Mouse (Mus musculus): ENCODE data around the gene Prl2c5. TPM values are rescaled to one million over a fixed set of nuclear protein-coding genes. Genes with fewer than 3 reads are reported as not detected.
A peak's percentile ranks its signal among the peaks of the same experiment; 100 is the strongest.
"Not testable (repeated sequence)": the region's sequence is repeated elsewhere in the genome, so short reads cannot be mapped to it uniquely, and the experiment has no call there.

The Prl2c5 gene
- polyA plus RNA-seq (2012; rRNA removed), result not detected in 2 replicates

DNA sequence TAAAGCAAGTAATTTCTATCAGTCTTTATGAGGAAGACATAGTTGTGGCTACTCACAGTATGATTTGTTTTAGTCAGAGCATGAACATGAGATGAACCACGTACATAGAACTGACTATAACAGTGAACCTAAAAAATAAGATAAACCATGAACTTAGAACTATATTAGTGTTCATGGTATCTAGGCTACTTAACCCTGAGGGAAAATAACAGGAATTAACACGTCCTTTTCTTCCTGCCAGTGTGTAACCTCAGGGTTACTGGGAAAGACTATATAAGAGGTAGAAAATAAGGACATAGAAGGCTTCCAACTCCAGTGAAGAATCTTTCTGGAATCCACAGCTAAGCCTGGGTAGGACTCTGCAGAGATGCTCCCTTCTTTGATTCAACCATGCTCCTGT, at the start of gene Prl2c5:
Gene Prl2c5, plus strand, starts transcription at position 301 of the 400 bp plus-strand sequence.
- not testable (repeated sequence) for H3K4me1 ChIP-seq (replicated peaks; ENCODE audit: control insufficient read depth, insufficient read depth, low read length); H3K27ac ChIP-seq (ENCODE audit: control insufficient read depth, insufficient read depth, low read length); H3K4me3 ChIP-seq (ENCODE audit: control insufficient read depth, insufficient read depth, low read length); DNase-seq; H3K36me3 ChIP-seq (ENCODE audit: control insufficient read depth, insufficient read depth, low read length); H3K27me3 ChIP-seq (ENCODE audit: control insufficient read depth, insufficient read depth, low read length)
- 63% methylated on average over 2 of the region's 2 CpGs for WGBS

DNA sequence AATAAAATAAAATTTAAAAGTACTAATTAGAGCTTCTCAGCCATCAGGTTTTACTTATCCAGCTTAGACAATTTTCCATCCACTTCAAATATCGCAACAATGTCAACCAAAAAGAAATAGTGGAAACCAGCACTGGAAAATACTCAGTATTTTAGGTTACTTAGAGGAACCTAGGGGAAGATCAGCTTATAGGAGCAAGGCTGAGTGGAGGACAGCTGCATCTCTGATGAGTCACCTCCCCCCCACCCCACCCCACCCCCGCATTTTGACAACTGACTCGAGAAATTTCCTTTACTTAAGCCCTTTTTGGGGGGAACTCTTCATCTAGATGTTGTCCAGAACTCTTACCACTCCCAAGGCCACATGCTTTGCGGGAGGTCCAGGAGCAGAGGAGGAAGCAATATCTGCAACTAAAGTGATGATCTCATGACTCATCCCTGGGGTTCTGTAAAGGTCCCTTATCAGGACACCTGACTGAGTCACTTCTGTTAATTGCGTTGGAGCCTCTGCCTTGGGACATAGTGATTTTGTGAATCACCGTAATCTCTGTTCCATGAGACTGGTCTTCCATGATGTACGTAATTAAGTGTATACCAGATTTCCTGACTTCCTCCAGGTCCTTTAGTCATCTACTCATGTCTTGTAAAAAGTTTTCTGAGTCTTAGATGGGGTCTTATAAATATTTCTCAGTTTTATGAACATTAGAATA, 19.6 kb upstream of the Prl2c5 start:
- 69% methylated on average over 5 of the region's 7 CpGs for WGBS
- not testable (repeated sequence) for DNase-seq; H3K27ac ChIP-seq (ENCODE audit: control insufficient read depth, insufficient read depth, low read length); H3K27me3 ChIP-seq (ENCODE audit: control insufficient read depth, insufficient read depth, low read length); H3K36me3 ChIP-seq (ENCODE audit: control insufficient read depth, insufficient read depth, low read length); H3K4me1 ChIP-seq (replicated peaks; ENCODE audit: control insufficient read depth, insufficient read depth, low read length); H3K4me3 ChIP-seq (ENCODE audit: control insufficient read depth, insufficient read depth, low read length)

- not testable (repeated sequence) for H3K4me3 ChIP-seq (ENCODE audit: control insufficient read depth, insufficient read depth, low read length); H3K4me1 ChIP-seq (replicated peaks; ENCODE audit: control insufficient read depth, insufficient read depth, low read length); DNase-seq; H3K27ac ChIP-seq (ENCODE audit: control insufficient read depth, insufficient read depth, low read length); H3K36me3 ChIP-seq (ENCODE audit: control insufficient read depth, insufficient read depth, low read length); H3K27me3 ChIP-seq (ENCODE audit: control insufficient read depth, insufficient read depth, low read length)
- WGBS, result 86% methylated on average over 2 of the region's 2 CpGs
Observed at GRCm38 (mm10) chr13:13168631-13169030, 13.9 kb upstream of the Prl2c5 start.

DNA sequence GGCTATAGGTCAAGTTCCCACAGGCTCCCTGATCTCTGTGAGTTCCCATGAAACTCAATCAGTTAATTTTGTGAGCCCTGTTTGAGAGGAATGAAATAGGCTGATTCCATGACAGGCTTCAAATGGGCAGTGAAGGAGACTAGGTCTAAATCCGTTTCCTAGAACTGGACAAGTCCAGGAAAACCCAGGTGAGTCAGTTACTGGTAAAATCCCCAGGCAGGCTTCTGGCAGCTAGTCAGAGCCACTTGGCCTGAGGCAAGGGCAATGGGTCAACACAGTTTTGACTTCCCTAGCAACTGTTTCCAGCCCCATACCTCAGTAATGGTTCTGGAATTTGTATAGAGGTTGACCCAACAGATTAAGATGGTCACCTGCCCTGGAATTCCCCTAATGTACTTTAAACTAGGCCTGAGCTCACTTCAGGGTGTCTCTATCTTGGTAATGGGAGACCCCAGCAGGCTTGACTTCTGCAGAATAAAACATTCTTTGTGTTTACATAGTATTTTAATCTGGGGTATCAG, 8.8 kb upstream of the Prl2c5 start:
- H3K4me1 ChIP-seq (replicated peaks; ENCODE audit: control insufficient read depth, insufficient read depth, low read length); H3K27me3 ChIP-seq (ENCODE audit: control insufficient read depth, insufficient read depth, low read length); H3K36me3 ChIP-seq (ENCODE audit: control insufficient read depth, insufficient read depth, low read length); H3K27ac ChIP-seq (ENCODE audit: control insufficient read depth, insufficient read depth, low read length); H3K4me3 ChIP-seq (ENCODE audit: control insufficient read depth, insufficient read depth, low read length); DNase-seq: not testable (repeated sequence)
- WGBS, result 60% methylated on average over 1 of the region's 1 CpGs

- H3K4me3 ChIP-seq (ENCODE audit: control insufficient read depth, insufficient read depth, low read length); H3K36me3 ChIP-seq (ENCODE audit: control insufficient read depth, insufficient read depth, low read length); H3K27ac ChIP-seq (ENCODE audit: control insufficient read depth, insufficient read depth, low read length); H3K27me3 ChIP-seq (ENCODE audit: control insufficient read depth, insufficient read depth, low read length); H3K4me1 ChIP-seq (replicated peaks; ENCODE audit: control insufficient read depth, insufficient read depth, low read length); DNase-seq: not testable (repeated sequence)
- WGBS, result 60% methylated on average over 2 of the region's 2 CpGs
Observed at GRCm38 (mm10) chr13:13175736-13176135, 6.8 kb upstream of the Prl2c5 start.

GRCm38 (mm10) chr13:13211168-13211567, 28.7 kb downstream of the Prl2c5 start:
- H3K36me3 ChIP-seq (ENCODE audit: control insufficient read depth, insufficient read depth, low read length); H3K27me3 ChIP-seq (ENCODE audit: control insufficient read depth, insufficient read depth, low read length); H3K4me1 ChIP-seq (replicated peaks; ENCODE audit: control insufficient read depth, insufficient read depth, low read length); DNase-seq; H3K4me3 ChIP-seq (ENCODE audit: control insufficient read depth, insufficient read depth, low read length); H3K27ac ChIP-seq (ENCODE audit: control insufficient read depth, insufficient read depth, low read length): not testable (repeated sequence)

GRCm38 (mm10) chr13:13216363-13216762, 33.8 kb downstream of the Prl2c5 start:
- not testable (repeated sequence) for H3K27me3 ChIP-seq (ENCODE audit: control insufficient read depth, insufficient read depth, low read length); H3K27ac ChIP-seq (ENCODE audit: control insufficient read depth, insufficient read depth, low read length); DNase-seq; H3K4me3 ChIP-seq (ENCODE audit: control insufficient read depth, insufficient read depth, low read length); H3K36me3 ChIP-seq (ENCODE audit: control insufficient read depth, insufficient read depth, low read length); H3K4me1 ChIP-seq (replicated peaks; ENCODE audit: control insufficient read depth, insufficient read depth, low read length)
- 81% methylated on average over 2 of the region's 2 CpGs for WGBS

DNA sequence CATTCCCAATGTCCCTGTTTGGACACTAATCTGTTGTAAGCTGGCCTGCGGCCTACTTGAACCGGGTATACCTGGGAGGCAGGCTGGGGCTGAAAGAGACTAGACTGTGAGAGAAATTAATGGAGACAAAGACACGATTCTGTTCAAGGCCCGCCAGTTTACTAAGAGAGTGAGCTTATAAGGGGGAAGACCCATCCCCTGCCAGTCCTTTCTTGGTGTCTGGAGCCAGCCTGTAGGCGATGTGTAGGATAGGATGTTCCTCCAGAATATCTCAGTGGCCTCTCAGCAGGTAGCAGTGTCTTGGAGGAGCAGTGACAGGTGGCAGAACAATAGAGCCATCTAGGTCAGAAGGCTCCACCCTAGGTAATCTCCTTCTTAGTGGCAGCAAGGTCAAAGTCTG, 37.7 kb downstream of the Prl2c5 start:
- H3K36me3 ChIP-seq (ENCODE audit: control insufficient read depth, insufficient read depth, low read length); H3K27me3 ChIP-seq (ENCODE audit: control insufficient read depth, insufficient read depth, low read length); H3K27ac ChIP-seq (ENCODE audit: control insufficient read depth, insufficient read depth, low read length); DNase-seq; H3K4me3 ChIP-seq (ENCODE audit: control insufficient read depth, insufficient read depth, low read length); H3K4me1 ChIP-seq (replicated peaks; ENCODE audit: control insufficient read depth, insufficient read depth, low read length): not testable (repeated sequence)
- WGBS, result 75% methylated on average over 5 of the region's 5 CpGs

GRCm38 (mm10) chr13:13237456-13237855, 54.9 kb downstream of the Prl2c5 start:
- H3K27me3 ChIP-seq (ENCODE audit: control insufficient read depth, insufficient read depth, low read length); H3K36me3 ChIP-seq (ENCODE audit: control insufficient read depth, insufficient read depth, low read length); H3K4me1 ChIP-seq (replicated peaks; ENCODE audit: control insufficient read depth, insufficient read depth, low read length); H3K27ac ChIP-seq (ENCODE audit: control insufficient read depth, insufficient read depth, low read length); H3K4me3 ChIP-seq (ENCODE audit: control insufficient read depth, insufficient read depth, low read length): not testable (repeated sequence)
- 0% methylated on average over 1 of the region's 1 CpGs for WGBS
- DNase-seq, result peak; percentile 43
